Mouse (Mus musculus) urinary bladder, postnatal 36 days (tissue): ENCODE data around the gene Chst15.

Experiments used
- DNase-seq, 2 experiments: peaks; one replicate each; pipeline ENCODE4 v3.0.0; 2022; ENCODE audit warnings: low spot score in 2 of 2, mixed read lengths in 1 of 2

The Chst15 gene

GRCm38 (mm10) chr7:132336781-132337180 lies 19.8 kb upstream of the Chst15 start:
- DNase-seq = no peak

- DNase-seq = no peak
These were observed 18.3 kb upstream of the Chst15 start for GRCm38 (mm10) chr7:132335367-132335766.

DNA sequence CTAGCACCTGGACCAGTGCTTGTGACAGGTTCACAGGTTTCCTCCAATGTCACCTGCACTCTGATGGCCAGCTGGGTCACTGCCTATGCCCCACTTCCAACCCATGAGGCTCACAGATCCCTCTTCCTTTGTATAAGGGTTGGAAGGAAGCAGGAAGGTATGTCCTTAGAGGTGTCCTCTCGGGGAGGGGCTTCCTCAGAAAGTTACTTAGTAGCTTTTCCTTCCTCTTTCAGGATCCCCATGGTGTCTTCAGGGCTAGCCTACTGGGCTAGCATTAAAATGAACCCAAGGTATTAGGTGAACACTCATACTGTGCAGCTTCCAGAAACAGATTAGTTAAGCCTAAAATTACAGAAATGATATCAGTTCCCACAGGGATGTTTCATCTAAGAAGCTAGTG lies 16.1 kb upstream of the Chst15 start:
- no peak for DNase-seq

DNA sequence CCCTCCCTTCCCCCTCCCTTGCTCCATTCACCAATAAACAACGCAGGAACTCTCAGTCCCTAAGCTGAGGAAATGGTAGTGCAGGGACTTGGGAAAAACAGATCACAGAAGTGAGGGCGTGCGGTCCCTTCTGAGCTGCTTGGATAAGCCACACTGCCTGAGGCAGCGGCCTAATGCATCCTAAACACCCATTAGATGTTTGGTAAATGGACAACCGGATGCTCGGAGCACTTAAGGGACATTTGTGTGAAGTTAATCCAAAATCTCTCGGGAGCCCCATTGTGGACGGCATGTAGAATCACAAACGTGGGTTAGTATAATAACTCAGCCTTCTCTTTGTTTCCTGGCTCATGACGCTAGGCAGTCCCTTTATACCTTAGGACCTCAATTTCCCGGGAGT lies 15.1 kb upstream of the Chst15 start:
- no peak for DNase-seq

- DNase-seq = no peak
These were observed 13.2 kb upstream of the Chst15 start for GRCm38 (mm10) chr7:132330179-132330578.

DNA sequence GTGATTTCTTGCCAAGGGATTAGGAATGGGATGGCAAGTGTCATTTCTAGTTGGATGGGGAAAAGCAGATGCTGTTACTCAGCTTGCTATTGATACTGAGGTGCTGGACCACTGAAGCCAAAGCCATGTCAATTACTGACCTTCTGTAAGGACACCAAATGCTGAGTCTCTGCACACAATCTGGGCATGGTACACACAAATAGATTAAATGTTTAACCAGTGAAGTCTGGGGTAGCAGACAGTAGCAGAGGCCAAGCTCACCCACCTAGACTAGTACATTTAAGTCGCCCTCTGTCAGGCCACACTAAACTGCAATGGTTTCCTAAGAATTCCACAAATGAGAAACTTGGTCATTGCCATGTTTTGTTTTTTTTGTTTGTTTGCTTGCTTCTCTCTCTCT lies 11.6 kb upstream of the Chst15 start:
- DNase-seq = no peak

GRCm38 (mm10) chr7:132325549-132326331 lies 8.7 kb upstream of the Chst15 start:
- DNase-seq = peak; percentile 74 to 81

DNA sequence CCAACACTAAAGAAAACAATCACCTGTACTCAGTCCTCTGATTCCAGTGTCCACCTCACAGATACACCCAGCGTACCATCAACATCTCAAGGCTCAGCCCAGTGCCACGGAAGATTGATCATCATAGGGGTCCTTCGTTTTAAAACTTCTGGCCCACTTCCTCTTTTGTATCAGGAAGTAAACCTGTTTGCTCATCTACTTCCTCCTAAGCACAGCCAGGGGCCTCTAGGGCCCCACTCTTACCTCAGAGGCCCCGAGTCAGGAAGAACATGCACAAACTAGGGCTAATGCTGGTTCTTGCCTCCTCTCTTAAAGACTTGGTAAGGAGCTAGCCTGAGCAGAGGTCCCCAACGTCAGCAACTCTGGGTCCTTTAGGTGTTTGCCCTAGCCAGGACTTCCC lies 6.4 kb upstream of the Chst15 start:
- DNase-seq = no peak

DNA sequence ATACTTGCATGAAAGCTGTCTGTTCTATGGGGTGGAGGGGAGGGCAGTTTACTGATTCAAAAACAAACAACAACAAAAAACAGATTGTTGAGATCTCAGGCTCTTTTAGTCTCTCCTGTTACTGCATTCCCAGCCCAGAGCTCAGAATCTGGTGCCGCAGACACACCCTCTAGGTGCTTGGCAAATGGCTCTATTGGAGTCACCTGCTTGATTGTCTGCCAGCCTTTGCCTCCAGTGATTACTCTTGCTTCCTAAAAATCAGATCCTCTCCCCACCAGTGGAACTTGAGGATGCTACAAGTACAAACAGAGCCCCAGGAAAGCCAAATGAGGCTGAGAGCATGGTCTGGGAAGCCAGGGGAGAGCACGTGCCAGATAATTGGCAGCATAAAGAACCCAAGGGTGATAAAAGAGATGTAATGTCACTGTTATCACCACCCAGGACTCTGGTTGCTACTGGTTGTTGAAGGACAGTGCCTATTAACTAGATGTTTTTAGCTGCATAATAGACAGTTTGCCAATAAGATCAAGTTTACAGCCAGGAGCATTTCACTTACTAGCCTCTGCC lies 4.4 kb upstream of the Chst15 start:
- DNase-seq = no peak

DNA sequence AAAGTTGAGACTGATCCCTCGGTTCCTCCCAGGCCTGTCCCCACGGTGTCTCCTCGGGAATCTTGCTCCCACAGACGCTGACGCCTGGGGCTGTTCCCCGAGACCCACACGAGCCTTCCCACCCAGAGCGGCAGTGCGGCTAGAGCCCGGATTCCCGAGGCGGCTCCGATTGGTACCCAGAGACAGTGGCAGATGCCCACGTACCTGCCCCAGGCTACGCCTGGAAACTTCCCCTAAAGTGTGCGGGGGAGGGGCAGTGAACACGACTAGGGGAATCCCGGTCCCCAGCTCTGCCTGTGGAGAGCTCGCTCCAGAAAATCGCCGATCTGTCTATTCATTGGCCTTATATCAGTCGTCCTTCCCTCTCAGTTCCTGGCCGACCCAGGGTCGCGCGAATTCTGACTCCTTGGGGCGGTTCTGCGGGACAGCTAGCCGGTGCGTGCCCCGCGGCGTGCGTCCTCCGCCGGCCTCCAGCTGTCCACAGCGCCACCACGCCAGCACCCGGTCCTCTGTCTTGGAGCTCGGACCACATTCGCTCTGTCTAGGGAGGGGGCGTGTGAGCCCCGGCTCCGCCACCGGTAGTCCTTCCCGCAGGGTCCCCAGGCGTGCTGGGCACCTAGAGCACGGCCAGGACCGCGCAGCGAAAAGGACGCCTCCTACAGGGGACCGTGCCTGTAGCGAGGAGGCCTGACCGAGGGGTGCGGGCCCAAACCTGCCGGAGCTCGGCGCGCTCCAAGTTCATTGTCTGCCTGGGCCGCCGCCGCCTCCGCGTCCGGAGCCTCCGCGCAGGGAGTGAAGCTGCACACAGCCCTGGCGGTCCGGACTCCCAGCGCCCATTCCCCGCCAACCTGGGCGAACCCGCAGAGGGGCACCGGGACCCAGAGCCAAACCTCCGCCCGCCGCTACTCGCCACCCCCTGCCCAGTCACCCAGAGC lies 660 bp downstream of the Chst15 start:
- DNase-seq = peak; percentile 63 to 76

GRCm38 (mm10) chr7:132315149-132316091 lies 1.6 kb downstream of the Chst15 start:
- DNase-seq = peak; percentile 67 to 81

DNA sequence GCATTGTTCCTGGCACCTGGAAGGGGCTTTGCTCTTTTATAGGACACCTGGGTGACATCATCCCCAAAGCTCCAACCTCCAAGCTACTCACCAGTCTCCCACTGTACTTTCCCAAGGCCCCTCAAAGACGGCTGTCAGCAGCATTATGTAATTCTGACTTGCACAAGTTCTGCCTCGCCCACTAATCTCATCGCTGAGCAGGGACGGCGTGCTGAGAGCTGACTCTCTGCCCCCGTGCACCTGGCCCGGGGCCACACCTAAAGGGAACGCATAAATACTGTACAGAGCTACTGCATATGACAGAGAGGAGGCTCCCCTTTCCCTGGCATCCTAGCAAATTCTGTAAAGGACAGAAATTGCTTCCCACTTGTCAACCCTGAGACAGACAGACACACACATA lies 4.6 kb downstream of the Chst15 start:
- DNase-seq = peak in 1 of 2 experiments; percentile 53

GRCm38 (mm10) chr7:132308537-132309191 lies 8.4 kb downstream of the Chst15 start:
- no peak for DNase-seq

GRCm38 (mm10) chr7:132307722-132308271 lies 9.2 kb downstream of the Chst15 start:
- no peak for DNase-seq

DNA sequence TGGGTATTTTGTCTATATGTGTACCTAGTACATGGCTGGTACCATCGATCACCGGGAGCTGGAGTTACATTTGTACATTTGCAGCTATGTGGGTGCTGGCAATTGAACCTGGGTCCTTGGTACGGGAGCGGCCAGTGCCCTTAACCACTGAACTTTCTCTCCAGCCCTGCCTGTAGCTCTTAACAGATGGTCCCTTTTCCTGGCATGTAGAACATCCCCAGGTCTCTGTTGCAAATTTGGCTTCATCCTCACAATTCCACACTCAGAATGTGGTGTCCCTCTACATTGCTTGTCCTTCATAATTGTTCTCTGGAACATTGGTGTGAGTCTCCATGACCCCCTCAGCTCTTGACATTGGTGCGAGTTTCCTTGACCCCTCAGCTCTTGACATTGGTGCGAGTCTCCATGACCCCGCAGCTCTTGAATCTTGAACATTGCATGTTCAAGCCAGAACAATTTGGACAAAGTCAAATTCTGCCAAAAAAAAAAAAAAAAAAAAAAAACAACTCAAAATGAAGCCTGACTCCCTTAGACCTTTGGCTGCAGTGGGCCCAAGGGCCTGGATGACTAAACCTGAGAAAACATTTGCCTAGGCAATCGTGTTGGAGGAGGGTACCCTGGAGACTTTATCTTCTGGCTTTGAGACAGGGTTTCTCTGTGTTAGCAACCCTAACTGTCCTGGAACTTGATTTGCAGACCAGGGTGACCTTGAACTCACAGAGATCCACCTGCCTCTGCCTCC lies 10.2 kb downstream of the Chst15 start:
- DNase-seq = no peak

GRCm38 (mm10) chr7:132305492-132306375 lies 11.3 kb downstream of the Chst15 start:
- DNase-seq = no peak

- DNase-seq = no peak
These were observed 12.5 kb downstream of the Chst15 start for GRCm38 (mm10) chr7:132304424-132305085.

GRCm38 (mm10) chr7:132303988-132304387 lies 13.0 kb downstream of the Chst15 start:
- no peak for DNase-seq
